Comparison of ENCODE assay signal across 16 mouse cellular contexts in genomic region chr17:56780291-56780978, GRCm38 (mm10). TPM values are rescaled to one million over a fixed set of nuclear protein-coding genes. Genes with fewer than 3 reads are reported as not detected.
DNase-seq lines count a peak whose midpoint lies in the region; ATAC-seq and TF ChIP-seq lines count a peak whose summit lies in the region.
"Had no signal": no experiment of that assay in that cellular context is flagged by ENCODE, and none has a peak within 500 bp of the region (broad histone marks: within the 10 kb centered on the region; RNA-seq: fewer than 3 reads in every experiment).

No protein-coding gene starts in this region.

- peaks cover 21% of the 10 kb centered on the region for H3K4me1 ChIP-seq in heart, embryonic 15.5 days (replicated peaks)
- 0 out of 2 replicates have a peak, but pooled peaks cover 3% of the 10 kb centered on the region for H3K4me1 ChIP-seq in heart, adult 2 months (ENCODE audit: control insufficient read depth, insufficient read depth, low read length)
- no peaks in the 10 kb centered on the region for H3K4me1 ChIP-seq in kidney, adult 2 months (ENCODE audit: control insufficient read depth, insufficient read depth, low read length)
- H3K4me1 ChIP-seq: lung, embryonic 15.5 days had no signal

- CTCF ChIA-PET in Patski (lab: Charles Lee) = no interaction called here

- no peak overlapping the region for H3K4me2 ChIP-seq in heart, embryonic 15.5 days
- H3K4me2 ChIP-seq: forebrain, embryonic 12.5 days; lung, embryonic 15.5 days; midbrain, embryonic 12.5 days had no signal

- H3K27me3 ChIP-seq in heart, embryonic 15.5 days = no peaks in the 10 kb centered on the region
- no peaks in the 10 kb centered on the region for H3K27me3 ChIP-seq in heart, adult 2 months (ENCODE audit: control insufficient read depth, insufficient read depth, low read length)
- no peaks in the 10 kb centered on the region for H3K27me3 ChIP-seq in Patski
- H3K27me3 ChIP-seq in kidney, adult 2 months (replicated peaks; ENCODE audit: control insufficient read depth, insufficient read depth, low read length) = no peaks in the 10 kb centered on the region
- H3K27me3 ChIP-seq: forebrain, embryonic 12.5 days; lung, embryonic 15.5 days; midbrain, embryonic 12.5 days had no signal

- no peak overlapping the region for H3K4me3 ChIP-seq in heart, embryonic 15.5 days
- H3K4me3 ChIP-seq in heart, adult 2 months = no peak overlapping the region
- no peak overlapping the region for H3K4me3 ChIP-seq in kidney, adult 2 months (ENCODE audit: insufficient read depth, low read depth, low read length)
- H3K4me3 ChIP-seq: forebrain, embryonic 12.5 days; layer of hippocampus, adult 2 months; lung, embryonic 15.5 days; midbrain, embryonic 12.5 days had no signal

- peak overlapping the region; percentile 74; the same call in 1 of the 2 replicates for H3K27ac ChIP-seq in heart, embryonic 15.5 days
- H3K27ac ChIP-seq in heart, adult 2 months = no peak overlapping the region
- no peak overlapping the region for H3K27ac ChIP-seq in kidney, adult 2 months (ENCODE audit: insufficient read depth, low read depth, low read length)
- H3K27ac ChIP-seq: forebrain, embryonic 12.5 days; hindbrain, postnatal 0 days; layer of hippocampus, adult 2 months; lung, embryonic 15.5 days; macrophage; midbrain, embryonic 12.5 days had no signal

- intact Hi-C loops in heart, adult 2 months (cut with DNase I) = no loop called here

- no peak for DNase-seq in heart, adult 2 months
- peak; percentile 27 for DNase-seq in Patski (ENCODE audit: low read depth, low spot score)
- peak; percentile 87 for DNase-seq in kidney, adult 2 months
- DNase-seq in kidney, postnatal 36 days = peak; percentile 61 to 82
- no peak for DNase-seq in urinary bladder, postnatal 25 days (ENCODE audit: low spot score)
- DNase-seq: cerebellum, adult 9-11 months; right cerebral cortex, postnatal 25 days had no signal

- no peak for TF ChIP-seq EP300 in heart, adult 2 months (IDR thresholded peaks at IDR 0.05; ENCODE audit: insufficient read depth, low read depth, low read length)

- POLR2A ChIA-PET in Patski (lab: Charles Lee) = no interaction called here

- H3K79me2 ChIP-seq in heart, adult 2 months (replicated peaks; ENCODE audit: control insufficient read depth, insufficient read depth, low read length) = no peaks in the 10 kb centered on the region

- no peak for TF ChIP-seq CTCF in heart, adult 2 months (IDR thresholded peaks at IDR 0.05)
- TF ChIP-seq CTCF in Patski (IDR thresholded peaks at IDR 0.05) = no peak
- TF ChIP-seq CTCF in kidney, adult 2 months (conservative IDR thresholded peaks at IDR 0.05; ENCODE audit: insufficient read depth, insufficient read length, low read depth, low read length) = no peak

- H3K9me3 ChIP-seq in heart, embryonic 15.5 days (replicated peaks) = no peaks in the 10 kb centered on the region
- H3K9me3 ChIP-seq: forebrain, embryonic 12.5 days; lung, embryonic 15.5 days had no signal

- no peak overlapping the region for H3K9ac ChIP-seq in heart, embryonic 15.5 days
- H3K9ac ChIP-seq in heart, adult 2 months (ENCODE audit: low read depth, low read length) = no peak overlapping the region
- H3K9ac ChIP-seq: forebrain, embryonic 12.5 days; lung, embryonic 15.5 days; midbrain, embryonic 12.5 days had no signal

- peaks cover 6% of the 10 kb centered on the region for H3K36me3 ChIP-seq in heart, embryonic 15.5 days
- no peaks in the 10 kb centered on the region for H3K36me3 ChIP-seq in heart, adult 2 months (ENCODE audit: control insufficient read depth, insufficient read depth, low read length)
- no peaks in the 10 kb centered on the region for H3K36me3 ChIP-seq in kidney, adult 2 months (ENCODE audit: control insufficient read depth, insufficient read depth, low read length)

- in situ Hi-C loops in Patski (cut with MboI; ENCODE audit: low pct_unique_long_range_greater_than_20kb) = no loop called here

- no peak for ATAC-seq in heart, embryonic 15.5 days (replicated peaks; ENCODE audit: insufficient number of reproducible peaks, insufficient read depth, low FRiP score, low read depth)
- peak; percentile 22 for ATAC-seq in Patski
- ATAC-seq in cerebellum, adult (ENCODE audit: insufficient number of reproducible peaks, low FRiP score, low TSS enrichment) = no peak
- ATAC-seq: hindbrain, postnatal 0 days had no signal

- 76% methylated on average over 13 of the region's 13 CpGs for WGBS in heart, embryonic 15.5 days
- WGBS in heart, adult 2 months = 81% methylated on average over 13 of the region's 13 CpGs
- 45% methylated on average over 13 of the region's 13 CpGs for WGBS in kidney, adult 2 months

- TF ChIP-seq POLR2A in heart, adult 2 months (IDR thresholded peaks at IDR 0.05; ENCODE audit: insufficient read depth, low read depth, low read length) = no peak
- no peak for TF ChIP-seq POLR2A in kidney, adult 2 months (IDR thresholded peaks at IDR 0.05; ENCODE audit: low read depth, low read length)

RNA-seq across cellular contexts. Expression of gene Prr22, which starts 10.4 kb away (rescaled TPM):
- polyA plus RNA-seq in heart, embryonic 15.5 days (2015; fragmentation: Nextera tagmentation; extraction: Ambion mirVana) = 0.92 and 1.1 TPM in 2 replicates
- total RNA-seq in heart, adult 2 months (2021) = under 1 TPM; 0.11 to 0.29 TPM
- polyA plus RNA-seq in heart, adult 2 months (2012; rRNA removed) = 1.2 and 2.0 TPM in 2 replicates
- polyA plus RNA-seq in Patski (2021) = 0.89 TPM
- 1.9 and 2.3 TPM in 2 replicates for polyA plus RNA-seq in kidney, adult 2 months (2012; rRNA removed)
- total RNA-seq: hematopoietic stem cell, adult 5-6 weeks had no signal
- polyA plus RNA-seq: macrophage had no signal

RNA-seq across cellular contexts. Expression of gene Dus3l, which starts 15.9 kb away (rescaled TPM):
- polyA plus RNA-seq in heart, embryonic 15.5 days (2015; fragmentation: Nextera tagmentation; extraction: Ambion mirVana) = 28.3 and 37.6 TPM in 2 replicates
- total RNA-seq in heart, adult 2 months (2021) = 10 to 100 TPM; 17.7 to 19.4 TPM
- polyA plus RNA-seq in heart, adult 2 months (2012; rRNA removed) = 36.2 and 38.7 TPM in 2 replicates
- 50.5 TPM for polyA plus RNA-seq in Patski (2021)
- 43.6 and 55.2 TPM in 2 replicates for polyA plus RNA-seq in kidney, adult 2 months (2012; rRNA removed)

RNA-seq across cellular contexts. Expression of gene Nrtn, which starts 23.1 kb away (rescaled TPM):
- polyA plus RNA-seq in heart, embryonic 15.5 days (2015; fragmentation: Nextera tagmentation; extraction: Ambion mirVana) = 19.8 and 25.7 TPM in 2 replicates
- total RNA-seq in heart, adult 2 months (2021) = 10 to 100 TPM; 24.4 to 26.8 TPM
- 26.2 and 49.3 TPM in 2 replicates for polyA plus RNA-seq in heart, adult 2 months (2012; rRNA removed)
- 7.1 TPM for polyA plus RNA-seq in Patski (2021)
- 19.2 and 27.1 TPM in 2 replicates for polyA plus RNA-seq in kidney, adult 2 months (2012; rRNA removed)
- total RNA-seq: hematopoietic stem cell, adult 5-6 weeks had no signal
- polyA plus RNA-seq: macrophage had no signal

RNA-seq across cellular contexts. Expression of gene Rfx2, which starts 50.4 kb away (rescaled TPM):
- 4.8 and 6.3 TPM in 2 replicates for polyA plus RNA-seq in heart, embryonic 15.5 days (2015; fragmentation: Nextera tagmentation; extraction: Ambion mirVana)
- total RNA-seq in heart, adult 2 months (2021) = 1 to 10 TPM; 2.8 to 3.0 TPM
- 5.1 and 6.0 TPM in 2 replicates for polyA plus RNA-seq in heart, adult 2 months (2012; rRNA removed)
- polyA plus RNA-seq in Patski (2021) = 7.7 TPM
- 4.8 and 6.2 TPM in 2 replicates for polyA plus RNA-seq in kidney, adult 2 months (2012; rRNA removed)

Comparison
In these comparisons a context has a peak if more than half of its experiments do, and no peak if none do; other contexts are left out.
1. DNase-seq: peak in Patski (single experiment), kidney, adult 2 months (single experiment) and kidney, postnatal 36 days (2 of 2); none in heart, adult 2 months (0 of 2) and urinary bladder, postnatal 25 days (single experiment).